Mouse (Mus musculus) lung, postnatal 0 days (tissue): ENCODE results near the gene Odf4.

Source experiments
- CTCF ChIP-seq: IDR thresholded peaks from 2 replicates; pipeline ENCODE4 v1.5.1; 2016; ENCODE audit warnings: antibody characterized with exemption, mild to moderate bottlenecking
- EP300 ChIP-seq: IDR thresholded peaks from 2 replicates; pipeline ENCODE4 v1.6.1; 2016; ENCODE audit warnings: antibody characterized with exemption, mild to moderate bottlenecking, control low read depth

DNA sequence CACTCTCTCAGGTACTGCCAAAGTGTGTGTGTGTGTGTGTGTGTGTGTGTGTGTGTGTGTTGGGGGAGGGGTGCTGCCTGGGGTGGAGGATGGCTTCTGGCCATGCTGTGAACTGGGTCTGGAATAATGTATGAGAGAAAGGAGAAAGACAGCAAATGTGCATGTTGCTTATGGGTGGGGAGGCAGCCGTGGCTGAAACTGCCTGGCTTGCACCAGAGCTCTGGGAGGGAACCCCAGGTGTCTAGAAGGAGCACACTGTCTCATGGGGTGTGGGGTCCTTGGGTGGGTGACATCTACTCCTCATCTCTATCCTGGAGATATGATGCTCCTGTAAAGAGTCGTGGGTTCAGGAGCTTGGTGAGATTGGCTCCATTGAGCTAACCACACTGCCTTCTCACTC, 38.2 kb downstream of the Odf4 start:
- TF ChIP-seq CTCF (no peak), EP300 (no peak)
